Mouse (Mus musculus) embryonic facial prominence, embryonic 11.5 days (tissue): Measurements from ENCODE around the gene Gm3435. TPM values are rescaled to one million over a fixed set of nuclear protein-coding genes. Genes with fewer than 3 reads are reported as not detected.
A peak's percentile ranks its signal among the peaks of the same experiment; 100 is the strongest.
"Not testable (repeated sequence)": the region's sequence is repeated elsewhere in the genome, so short reads cannot be mapped to it uniquely, and the experiment has no call there.

Experiments used
- ATAC-seq: fragments of 200-750 bp; cut with Nextera tagmentation; replicated peaks from 2 replicates; pipeline ENCODE4 v1.8.0; 2017; ENCODE audit warnings: low read depth; ENCODE audit not compliant: insufficient number of reproducible peaks, low FRiP score, low TSS enrichment
- DNase-seq: peaks from one replicate; pipeline ENCODE4 v3.0.0-alpha.2; 2015; ENCODE audit warnings: low spot score
- H3K27ac ChIP-seq: fragments of 300-500 bp; sonication (generic); replicated peaks from 2 replicates; pipeline ENCODE4 v1.5.1; 2014; ENCODE audit warnings: mild to moderate bottlenecking, low read depth, low read length, control low read depth
- H3K27me3 ChIP-seq: fragments of 300-500 bp; sonication (generic); 2 replicates; pipeline ENCODE4 v1.6.1; 2014; ENCODE audit warnings: mild to moderate bottlenecking, low read length, moderate library complexity, mixed read lengths; ENCODE audit not compliant: control insufficient read depth, insufficient read depth
- H3K36me3 ChIP-seq: fragments of 300-500 bp; sonication (generic); replicated peaks from 2 replicates; pipeline ENCODE4 v1.6.1; 2014; ENCODE audit warnings: low read depth, mild to moderate bottlenecking, low read length, moderate library complexity, mixed read lengths; ENCODE audit not compliant: control insufficient read depth, insufficient read depth
- H3K4me1 ChIP-seq: fragments of 300-500 bp; sonication (generic); 2 replicates; pipeline ENCODE4 v1.6.1; 2014; ENCODE audit warnings: low read length, mixed read lengths; ENCODE audit not compliant: control insufficient read depth, insufficient read depth
- H3K4me2 ChIP-seq: fragments of 300-500 bp; sonication (generic); 2 replicates; pipeline ENCODE4 v1.6.1; 2014; ENCODE audit warnings: low read depth, mild to moderate bottlenecking, control low read depth, low read length, moderate library complexity
- H3K4me3 ChIP-seq: fragments of 300-500 bp; sonication (generic); 2 replicates; pipeline ENCODE4 v1.5.1; 2014; ENCODE audit warnings: low read depth, low read length, control low read depth
- H3K9ac ChIP-seq: fragments of 300-500 bp; sonication (generic); replicated peaks from 2 replicates; pipeline ENCODE4 v1.6.1; 2014; ENCODE audit warnings: mild to moderate bottlenecking, control low read depth, low read length
- H3K9me3 ChIP-seq: fragments of 300-500 bp; sonication (generic); replicated peaks from 2 replicates; pipeline ENCODE4 v1.6.1; 2016; ENCODE audit warnings: mild to moderate bottlenecking, low read length, inconsistent platforms, mixed read lengths; ENCODE audit not compliant: control insufficient read depth
- WGBS: fragments of 180-500 bp; shearing (Covaris S2); extraction: QIAGEN DNeasy Blood & Tissue Kit; methylation state at CpG from one replicate; pipeline ENCODE4 v1.1.7; 2014; 5-methylcytosine and 5-hydroxymethylcytosine counted together
- polyA plus RNA-seq: library from polyadenylated mRNA; unstranded; fragments of >200 nt; fragmentation: Nextera tagmentation; extraction: Ambion mirVana; gene quantifications from 2 replicates; pipeline ENCODE4 v1.2.1, GENCODE M21; 2014

Gm3435 gene
- 3.8 and 6.1 TPM in 2 replicates for polyA plus RNA-seq

DNA sequence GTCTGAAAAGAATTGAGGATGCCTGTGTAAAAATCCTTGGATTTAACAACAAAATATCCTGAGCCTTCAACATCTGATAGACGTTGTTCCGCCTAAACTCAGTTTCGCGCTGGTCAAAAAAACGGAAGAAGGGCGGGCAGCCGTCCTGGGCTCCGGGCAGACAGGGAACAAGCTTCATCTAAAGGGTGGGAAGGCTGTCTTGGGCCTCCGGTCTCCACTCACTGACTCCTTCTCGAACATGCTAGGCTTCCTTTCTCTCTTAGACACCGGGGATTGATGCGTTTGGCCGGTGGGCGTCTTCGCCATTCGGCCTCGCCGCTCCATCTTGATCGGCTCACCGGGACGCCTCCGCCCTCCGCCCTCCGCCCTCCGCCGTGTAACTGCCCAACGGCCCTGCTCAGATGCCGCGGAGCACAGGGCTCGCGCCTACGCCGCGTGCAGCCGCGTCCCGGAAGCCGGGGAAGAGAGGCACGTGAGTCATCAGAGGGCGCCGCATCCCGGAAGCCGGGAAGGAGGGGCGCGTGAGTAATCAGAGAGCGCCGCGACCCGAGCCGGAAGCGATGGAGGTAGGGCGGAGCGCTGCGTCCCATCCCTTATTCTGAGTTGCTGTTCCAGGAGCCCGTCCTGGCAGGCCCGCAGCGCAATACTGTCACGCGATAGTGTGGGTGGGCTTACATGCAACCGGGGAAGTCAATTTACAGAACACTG is at the start of gene Gm3435:
Gene Gm3435 (plus strand): TSS at position 471 of the 708 bp plus-strand sequence.
- H3K36me3 ChIP-seq, H3K4me2 ChIP-seq, H3K27ac ChIP-seq, DNase-seq, H3K9ac ChIP-seq, H3K4me1 ChIP-seq, H3K9me3 ChIP-seq, H3K27me3 ChIP-seq, H3K4me3 ChIP-seq: not testable (repeated sequence)
- peak; percentile 97 for ATAC-seq
- no CpG with 5 or more reads among the region's 60 CpGs for WGBS

DNA sequence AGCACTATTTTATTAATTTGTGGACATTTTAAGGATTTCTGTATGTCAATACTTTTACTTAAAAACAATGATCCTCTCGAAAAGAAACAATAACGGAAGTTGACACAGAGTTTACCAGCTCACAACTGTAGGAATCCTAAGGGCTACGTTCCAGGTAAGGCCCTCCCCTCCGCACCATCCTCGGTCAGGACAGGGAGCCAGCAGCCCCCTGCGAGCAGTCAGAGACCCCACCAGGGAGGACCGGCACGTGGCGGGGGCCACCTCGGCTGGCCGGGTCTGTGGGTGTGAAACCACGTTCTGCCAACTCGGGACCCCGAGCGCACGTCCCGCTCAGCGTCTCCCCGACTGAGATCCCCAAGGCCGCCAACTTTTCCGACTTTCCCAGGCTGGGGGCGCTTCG is 49.5 kb upstream of the Gm3435 start:
- 0% methylated on average over 19 of the region's 23 CpGs for WGBS
- Histone ChIP-seq H3K9ac (peak overlapping the region; percentile 76), H3K4me1 (no peaks in the 10 kb centered on the region), H3K4me2 (peak overlapping the region; percentile 90), H3K27ac (no peak overlapping the region), H3K9me3 (no peaks in the 10 kb centered on the region), H3K27me3 (no peaks in the 10 kb centered on the region), H3K36me3 (no peaks in the 10 kb centered on the region), H3K4me3 (peak overlapping the region; percentile 66)
- DNase-seq (peak; percentile 19), ATAC-seq (no peak; the same call in 1 of the 2 replicates)

DNA sequence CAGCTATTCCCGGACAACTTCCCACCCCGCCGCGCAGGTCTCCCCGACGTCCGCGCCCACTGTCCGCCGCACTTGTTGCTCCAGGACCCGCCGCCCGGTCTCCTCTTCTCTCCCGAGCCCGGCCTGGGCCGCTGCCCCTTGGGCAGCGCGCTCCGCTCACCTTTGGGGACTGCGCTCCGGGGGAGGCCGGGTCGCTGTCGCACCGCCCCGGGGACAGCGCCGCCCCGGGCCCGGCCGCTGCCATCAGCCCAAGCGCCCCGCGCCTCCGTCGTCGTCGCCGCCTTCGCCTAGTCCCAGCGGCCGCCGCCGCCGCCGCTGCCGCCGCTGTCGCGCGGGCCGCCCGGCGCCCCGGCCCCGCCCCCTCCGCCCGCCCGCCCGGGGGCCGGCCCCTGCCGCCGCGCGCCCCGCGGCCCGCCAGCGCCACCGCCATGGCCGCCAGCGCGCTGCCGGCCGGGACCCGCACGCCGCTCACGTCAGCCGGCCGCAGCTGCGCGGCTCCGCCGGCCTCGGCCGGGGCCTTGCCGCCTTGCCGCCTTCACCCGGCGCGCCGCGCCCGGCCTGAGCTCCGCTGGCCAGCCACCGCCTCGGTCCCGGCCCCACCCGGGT is 48.9 kb upstream of the Gm3435 start, which contains the start of gene Phf10:
Gene Phf10 (minus strand): TSS at position 323 of the 606 bp plus-strand sequence.
- H3K36me3 ChIP-seq, ATAC-seq, H3K4me1 ChIP-seq, H3K27ac ChIP-seq, H3K27me3 ChIP-seq, H3K9me3 ChIP-seq: not testable (repeated sequence)
- H3K4me2 ChIP-seq, result peak within 1 kb of the TSS; percentile 90
- peak within 1 kb of the TSS; percentile 76 for H3K9ac ChIP-seq
- 0% methylated on average over 34 of the region's 100 CpGs for WGBS
- peak; percentile 28 for DNase-seq
- H3K4me3 ChIP-seq, result peak within 1 kb of the TSS; percentile 66

DNA sequence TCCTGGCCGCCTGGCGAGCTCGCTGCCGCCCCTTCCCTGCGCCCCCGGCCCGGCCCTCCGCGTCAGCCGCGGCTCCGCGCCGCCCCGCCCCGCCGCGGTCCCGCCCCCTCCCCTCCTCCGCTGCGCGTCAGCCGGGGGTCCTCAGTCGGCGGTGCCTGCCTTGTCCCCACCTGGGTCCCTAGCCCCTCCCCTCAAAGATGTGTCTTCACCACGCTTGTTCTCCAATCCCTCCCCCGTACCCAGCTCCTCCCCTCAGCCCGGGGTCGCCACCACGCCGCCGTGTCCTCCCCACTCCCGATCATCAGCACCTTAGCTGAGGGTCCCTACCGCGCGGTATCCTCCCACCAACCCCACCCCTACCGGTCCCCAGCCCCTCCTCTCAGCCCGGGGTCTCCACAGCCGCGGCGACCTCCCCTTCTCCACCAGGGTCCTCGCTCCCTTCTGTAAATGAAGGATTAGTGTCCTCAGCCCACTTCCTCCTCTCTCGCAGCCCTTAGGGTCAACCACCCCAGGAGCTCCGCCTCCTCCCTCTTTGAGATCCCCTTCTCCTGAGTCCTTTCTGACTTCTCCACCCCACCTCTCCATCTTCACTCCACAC is 48.3 kb upstream of the Gm3435 start:
- H3K9me3 ChIP-seq, H3K27me3 ChIP-seq, H3K36me3 ChIP-seq, H3K27ac ChIP-seq, DNase-seq, H3K4me1 ChIP-seq, H3K9ac ChIP-seq, H3K4me2 ChIP-seq, H3K4me3 ChIP-seq: not testable (repeated sequence)
- WGBS, result no CpG with 5 or more reads among the region's 44 CpGs
- peak; percentile 92 for ATAC-seq

DNA sequence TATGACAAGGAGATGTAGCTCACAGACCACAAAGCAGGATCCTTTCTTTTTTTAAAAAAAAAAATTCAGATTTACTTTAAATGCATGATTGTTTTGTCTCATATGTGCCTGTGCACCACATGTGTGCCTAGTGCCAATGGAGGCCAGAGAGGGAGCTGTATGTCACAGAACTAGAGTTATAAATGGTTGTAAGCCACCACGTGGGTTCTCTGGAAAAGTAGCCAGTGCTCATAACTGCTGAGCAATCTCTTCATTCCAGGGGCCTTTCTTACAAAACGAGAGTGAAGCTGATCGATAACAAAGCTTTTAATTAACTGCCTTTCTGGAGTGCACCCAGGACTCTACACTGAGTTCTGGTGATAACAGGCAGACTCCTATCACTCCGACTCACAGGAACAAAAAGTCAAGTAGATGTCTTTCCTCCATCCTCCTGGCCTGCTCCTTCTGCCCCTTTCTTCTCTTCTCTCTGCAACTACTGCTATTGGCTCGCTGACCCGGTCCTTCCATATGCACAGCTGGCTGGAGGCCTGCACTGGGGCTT is 41.5 kb upstream of the Gm3435 start:
- not testable (repeated sequence) for H3K4me2 ChIP-seq, ATAC-seq, H3K36me3 ChIP-seq, H3K4me1 ChIP-seq, H3K4me3 ChIP-seq, H3K9ac ChIP-seq, H3K27ac ChIP-seq, DNase-seq, H3K27me3 ChIP-seq, H3K9me3 ChIP-seq
- no CpG with 5 or more reads among the region's 6 CpGs for WGBS

DNA sequence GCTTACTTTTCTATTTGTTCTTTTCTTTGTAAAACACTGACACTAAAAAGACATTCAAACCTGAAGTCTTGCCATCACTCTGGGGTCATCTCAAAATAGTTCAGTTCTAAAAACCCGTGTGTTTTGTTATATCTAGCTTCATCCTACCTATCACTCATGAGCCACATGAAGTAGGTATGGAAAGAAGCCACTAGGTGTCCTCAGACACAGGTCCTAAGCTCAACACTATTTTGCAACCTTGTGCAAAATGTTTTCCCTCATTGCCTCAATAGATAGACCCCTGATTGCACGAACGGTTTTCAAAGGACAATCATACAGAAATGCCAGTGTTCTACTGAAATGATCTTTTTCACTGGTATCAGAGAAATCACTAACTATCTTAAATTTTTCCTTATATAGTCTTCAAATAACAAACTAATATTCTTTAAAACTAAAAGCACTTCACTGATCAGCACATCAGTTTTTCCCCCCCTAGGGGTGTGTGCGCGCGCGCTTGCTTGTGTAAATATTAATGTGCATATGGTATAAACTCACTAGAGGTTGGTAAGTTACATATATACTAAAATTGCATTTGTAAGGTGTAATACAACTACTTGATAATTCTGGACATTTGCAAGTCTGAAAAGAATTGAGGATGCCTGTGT is 32.1 kb upstream of the Gm3435 start:
- ATAC-seq, H3K4me2 ChIP-seq, H3K4me3 ChIP-seq: not testable (repeated sequence)

GRCm38 (mm10) chr17:14978362-14979038 is 31.5 kb upstream of the Gm3435 start, which contains the start of the genes 9030025P20Rik and Gm3417:
TSS of gene 9030025P20Rik (plus strand) at chr17:14978468.
TSS of gene Gm3417 (minus strand) at chr17:14978790.
- H3K36me3 ChIP-seq, DNase-seq, H3K4me1 ChIP-seq, H3K27ac ChIP-seq, H3K27me3 ChIP-seq, H3K9ac ChIP-seq, H3K4me3 ChIP-seq, H3K9me3 ChIP-seq, H3K4me2 ChIP-seq: not testable (repeated sequence)
- peak; percentile 98 for ATAC-seq
- WGBS, result no CpG with 5 or more reads among the region's 60 CpGs

More for the DNA sequence above, 32.1 kb upstream of the Gm3435 start:
- WGBS, result 2% methylated on average over 4 of the region's 7 CpGs
- H3K36me3 ChIP-seq, H3K27ac ChIP-seq, H3K9me3 ChIP-seq, H3K4me1 ChIP-seq, H3K27me3 ChIP-seq, DNase-seq, H3K9ac ChIP-seq: not testable (repeated sequence)
